9 mouse cellular contexts compared by ENCODE assay signal in the genomic region with DNA sequence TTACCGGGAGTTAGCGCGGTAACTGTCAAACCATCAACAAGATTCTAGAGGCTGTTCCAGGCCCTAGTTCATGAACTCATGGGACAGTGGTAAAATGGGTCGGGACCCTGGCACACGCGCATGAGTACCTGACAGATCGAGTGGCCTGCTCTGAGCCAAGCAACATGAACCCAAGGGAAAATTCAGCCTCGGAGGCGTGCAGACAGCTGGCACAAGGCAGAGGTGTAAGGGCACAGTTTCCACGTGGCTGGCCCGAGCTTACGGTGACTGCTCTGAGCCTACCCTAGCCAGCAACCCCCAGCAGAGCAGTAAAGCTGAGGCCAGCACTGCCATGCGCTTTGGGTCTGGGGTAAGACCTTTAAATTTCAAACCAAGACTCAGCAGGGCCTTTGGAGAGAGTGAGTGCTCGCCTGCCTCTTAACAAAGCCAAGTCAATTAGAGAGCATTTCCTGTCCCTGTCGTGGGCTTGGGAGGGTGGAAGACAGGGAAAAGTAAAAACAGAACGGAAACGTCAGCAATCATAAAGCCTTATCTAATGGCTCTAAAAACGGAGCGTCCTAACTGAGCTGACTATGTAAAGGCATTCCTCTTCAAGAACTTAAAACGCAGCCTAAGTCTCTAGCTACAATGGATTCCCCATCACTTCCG. TPM values are rescaled to one million over a fixed set of nuclear protein-coding genes. Genes with fewer than 3 reads are reported as not detected.
DNase-seq lines count a peak whose midpoint lies in the region; ATAC-seq and TF ChIP-seq lines count a peak whose summit lies in the region.
"Had no signal": no experiment of that assay in that cellular context is flagged by ENCODE, and none has a peak within 500 bp of the region (broad histone marks: within the 10 kb centered on the region; RNA-seq: fewer than 3 reads in every experiment).

No protein-coding gene starts in this region.

- H3K27me3 ChIP-seq in lung, embryonic 14.5 days (ENCODE audit: insufficient read depth, low read length): no peaks in the 10 kb centered on the region
- no peaks in the 10 kb centered on the region for H3K27me3 ChIP-seq in kidney, postnatal 0 days (ENCODE audit: insufficient read depth, low read length)
- H3K27me3 ChIP-seq: Patski had no signal

- H3K9me3 ChIP-seq in lung, embryonic 14.5 days (ENCODE audit: low read depth, low read length): no peaks in the 10 kb centered on the region
- no peaks in the 10 kb centered on the region for H3K9me3 ChIP-seq in kidney, postnatal 0 days (replicated peaks; ENCODE audit: low read length)

- H3K27ac ChIP-seq in lung, embryonic 14.5 days (ENCODE audit: low read depth): peak overlapping the region; percentile 72
- peak overlapping the region; percentile 81 for H3K27ac ChIP-seq in gastrocnemius, adult 2 months
- peak overlapping the region; percentile 64 for H3K27ac ChIP-seq in kidney, postnatal 0 days

- ATAC-seq in lung, embryonic 14.5 days (ENCODE audit: insufficient read depth): no peak
- no peak for ATAC-seq in kidney, postnatal 0 days (replicated peaks; ENCODE audit: low FRiP score, low read depth)
- ATAC-seq in CD4-positive, CD25-positive, alpha-beta regulatory T cell, adult 4 months: no peak
- ATAC-seq: Patski had no signal

- no peak overlapping the region for H3K4me3 ChIP-seq in lung, embryonic 14.5 days (ENCODE audit: low read depth, low read length)
- peak overlapping the region; percentile 40 for H3K4me3 ChIP-seq in gastrocnemius, adult 2 months
- no peak overlapping the region for H3K4me3 ChIP-seq in kidney, postnatal 0 days (replicated peaks; ENCODE audit: low read depth, low read length)

- no peak for TF ChIP-seq CTCF in lung, embryonic 14.5 days (IDR thresholded peaks at IDR 0.05; ENCODE audit: low read depth)
- TF ChIP-seq CTCF in gastrocnemius, adult 2 months (IDR thresholded peaks at IDR 0.05): no peak
- TF ChIP-seq CTCF in kidney, postnatal 0 days (IDR thresholded peaks at IDR 0.05; ENCODE audit: low read depth): no peak

- H3K4me2 ChIP-seq in lung, embryonic 14.5 days: peak overlapping the region; percentile 18; the same call in 1 of the 2 replicates
- no peak overlapping the region for H3K4me2 ChIP-seq in kidney, postnatal 0 days (ENCODE audit: low read length)

- H3K4me1 ChIP-seq in lung, embryonic 14.5 days (ENCODE audit: insufficient read depth): peaks cover 43% of the 10 kb centered on the region
- H3K4me1 ChIP-seq in kidney, postnatal 0 days (replicated peaks; ENCODE audit: insufficient read depth, low read length): peaks cover 43% of the 10 kb centered on the region

- DNase-seq in lung, embryonic 14.5 days: peak; percentile 57
- DNase-seq in lung, postnatal 36 days: no peak
- peak; percentile 90 for DNase-seq in gastrocnemius, adult 2 months
- peak; percentile 78 for DNase-seq in kidney, postnatal 0 days (ENCODE audit: low spot score)
- peak; percentile 84 for DNase-seq in skeletal muscle tissue, adult 2 months (ENCODE audit: low read depth, low spot score)
- no peak for DNase-seq in frontal cortex, postnatal 10 days (ENCODE audit: low spot score in 2 of 2)
- no peak for DNase-seq in T-cell, adult 2 months (ENCODE audit: low spot score)

- H3K36me3 ChIP-seq in lung, embryonic 14.5 days (ENCODE audit: insufficient read depth): peaks cover 9% of the 10 kb centered on the region
- no peaks in the 10 kb centered on the region for H3K36me3 ChIP-seq in kidney, postnatal 0 days (ENCODE audit: insufficient read depth, low read length)

- WGBS in lung, embryonic 14.5 days: 37% methylated on average over 21 of the region's 21 CpGs
- WGBS in kidney, postnatal 0 days: 24% methylated on average over 21 of the region's 21 CpGs

- intact Hi-C loops in gastrocnemius, adult 2 months (cut with DNase I): loop anchor here (2.0 kb wide), 1 partner anchor 36 kb away; no protein-coding TSS in a partner anchor

- no peak overlapping the region for H3K9ac ChIP-seq in lung, embryonic 14.5 days
- 0 out of 2 replicates have a peak overlapping the region, but pooled peaks have one; percentile 27 for H3K9ac ChIP-seq in kidney, postnatal 0 days (ENCODE audit: low read depth, low read length)

RNA-seq across cellular contexts. Expression of a gene that starts 38.0 kb away (rescaled TPM):
- 151 and 165 TPM in 2 replicates for polyA plus RNA-seq in lung, embryonic 14.5 days (2014; fragmentation: Nextera tagmentation; extraction: Ambion mirVana)
- 10 to 100 TPM in 1 of 2 experiments, 1 to 10 TPM in 1; 7.8 to 11.8 TPM for total RNA-seq in gastrocnemius, adult 2 months (2021)
- 69.5 and 86.7 TPM in 2 replicates for polyA plus RNA-seq in kidney, postnatal 0 days (2015; fragmentation: Nextera tagmentation; extraction: Ambion mirVana)
- polyA plus RNA-seq in CD4-positive, CD25-positive, alpha-beta regulatory T cell, adult 4 months (2017; shearing (Covaris generic)): 10 to 100 TPM; 43.2 to 59.6 TPM

RNA-seq across cellular contexts. Expression of a gene that starts 38.1 kb away (rescaled TPM):
- polyA plus RNA-seq in lung, embryonic 14.5 days (2014; fragmentation: Nextera tagmentation; extraction: Ambion mirVana): 2.9 and 3.4 TPM in 2 replicates
- total RNA-seq in gastrocnemius, adult 2 months (2021): 1 to 10 TPM in 1 of 2 experiments, under 1 TPM in 1; 0.89 to 1.3 TPM
- 2.1 and 2.4 TPM in 2 replicates for polyA plus RNA-seq in kidney, postnatal 0 days (2015; fragmentation: Nextera tagmentation; extraction: Ambion mirVana)
- 100 to 1,000 TPM; 473 to 498 TPM for polyA plus RNA-seq in CD4-positive, CD25-positive, alpha-beta regulatory T cell, adult 4 months (2017; shearing (Covaris generic))

Comparison
In these comparisons a context has a peak if more than half of its experiments do, and no peak if none do; other contexts are left out.
1. DNase-seq: peak in lung, embryonic 14.5 days (single experiment), gastrocnemius, adult 2 months (single experiment), kidney, postnatal 0 days (single experiment) and skeletal muscle tissue, adult 2 months (single experiment); none in lung, postnatal 36 days (single experiment), frontal cortex, postnatal 10 days (0 of 2) and T-cell, adult 2 months (single experiment).
2. RNA of a gene that starts 38.1 kb away (polyA plus RNA-seq): 473 to 498 TPM in CD4-positive, CD25-positive, alpha-beta regulatory T cell, adult 4 months; 2.9 to 3.4 TPM in lung, embryonic 14.5 days and 2.1 to 2.4 TPM in kidney, postnatal 0 days; every median in the first group is over 100 times any median in the second.
3. Peak in every context shown above with its lines, with median percentiles within 50 percentile points of each other: H3K27ac ChIP-seq.